Mouse (Mus musculus): ENCODE measurements at regions not wholly inside any gene's neighbourhood (a gene's known extent, or its start where the extent isn't known, plus 50 kb on each side); places are given as distances from the start of the nearest gene placed in this dataset.
"Not testable (repeated sequence)": the region's sequence is repeated elsewhere in the genome, so short reads cannot be mapped to it uniquely, and the experiment has no call there.

DNA sequence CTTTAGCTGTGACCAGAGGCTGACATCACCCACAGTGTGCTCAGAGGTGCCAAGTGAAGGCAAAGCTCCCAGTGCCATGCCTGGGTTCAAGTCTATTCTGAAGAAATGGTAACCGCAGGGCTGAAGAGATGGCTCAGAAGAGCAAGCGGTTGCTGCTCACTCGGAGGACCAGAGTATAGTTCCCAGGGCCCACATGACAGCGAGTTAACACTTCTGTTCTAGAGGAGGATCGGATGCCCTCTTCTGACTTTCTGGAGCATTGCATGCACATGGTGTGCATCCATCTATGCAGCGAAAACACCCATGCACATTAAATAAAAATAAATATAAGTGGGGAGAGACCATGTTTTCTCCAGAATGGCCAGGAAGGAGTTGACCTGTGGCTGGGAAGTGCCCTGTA, 209.5 kb downstream of the Sorl1 start:
- in situ Hi-C loops (cut with MboI), result no loop called here

DNA sequence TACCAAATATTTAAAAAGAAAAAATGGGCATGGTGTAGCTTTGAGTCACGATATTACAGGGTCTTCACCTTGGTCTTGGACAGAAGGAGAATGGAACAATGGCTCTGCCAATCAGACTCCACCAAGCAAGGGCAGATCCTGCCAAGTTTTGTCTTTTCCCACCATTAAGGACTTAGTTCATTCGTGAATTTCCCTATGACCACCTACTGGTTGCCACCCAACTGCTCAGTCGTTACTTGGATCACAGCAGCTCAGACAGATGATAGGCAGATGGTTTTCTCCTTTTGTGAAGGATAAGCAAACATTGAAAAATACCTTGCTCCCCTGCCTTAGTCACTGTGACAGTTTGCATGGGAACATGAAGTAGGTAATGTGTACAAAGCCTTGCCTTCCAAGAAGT, 210.2 kb downstream of the Sorl1 start:
- in situ Hi-C loops (cut with MboI), result no loop called here

DNA sequence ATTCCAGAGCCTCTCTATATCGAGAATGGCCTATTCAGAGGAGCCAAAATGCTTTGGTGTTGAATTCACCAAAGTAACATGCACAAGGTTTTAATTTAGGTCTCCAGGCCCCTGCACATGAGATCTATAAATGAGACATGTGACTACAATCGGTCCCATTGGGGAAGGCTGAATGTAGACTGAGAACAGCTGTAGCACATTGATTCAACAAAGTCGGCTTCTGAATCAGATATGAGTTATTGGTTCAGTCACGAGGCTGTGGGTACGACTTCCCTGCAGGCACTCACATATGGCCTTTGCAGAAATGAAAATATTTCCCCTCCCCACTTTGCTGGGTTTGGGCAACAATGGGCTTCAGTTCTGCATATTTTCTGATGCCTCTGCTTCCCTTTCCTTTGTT, 211.6 kb downstream of the Sorl1 start:
- in situ Hi-C loops (cut with MboI), result no loop called here

DNA sequence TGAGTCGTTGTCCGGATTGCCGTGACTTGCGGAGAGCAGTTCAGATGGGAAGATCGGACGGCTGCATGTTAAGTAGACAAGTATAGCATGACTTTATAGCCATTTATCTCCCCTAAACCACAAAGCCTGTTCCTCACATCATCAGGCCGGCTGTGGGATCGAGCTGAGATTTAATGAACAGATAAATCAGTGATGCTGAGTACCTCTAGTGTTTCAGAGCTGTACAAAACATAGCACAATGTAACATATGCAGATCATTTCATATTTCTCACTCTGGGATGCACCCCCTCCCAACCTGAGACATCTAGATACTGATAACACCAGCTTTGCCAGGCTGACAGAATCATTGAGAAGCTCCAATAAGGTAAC, 223.5 kb downstream of the Sorl1 start:
- in situ Hi-C loops (cut with MboI), result no loop called here

DNA sequence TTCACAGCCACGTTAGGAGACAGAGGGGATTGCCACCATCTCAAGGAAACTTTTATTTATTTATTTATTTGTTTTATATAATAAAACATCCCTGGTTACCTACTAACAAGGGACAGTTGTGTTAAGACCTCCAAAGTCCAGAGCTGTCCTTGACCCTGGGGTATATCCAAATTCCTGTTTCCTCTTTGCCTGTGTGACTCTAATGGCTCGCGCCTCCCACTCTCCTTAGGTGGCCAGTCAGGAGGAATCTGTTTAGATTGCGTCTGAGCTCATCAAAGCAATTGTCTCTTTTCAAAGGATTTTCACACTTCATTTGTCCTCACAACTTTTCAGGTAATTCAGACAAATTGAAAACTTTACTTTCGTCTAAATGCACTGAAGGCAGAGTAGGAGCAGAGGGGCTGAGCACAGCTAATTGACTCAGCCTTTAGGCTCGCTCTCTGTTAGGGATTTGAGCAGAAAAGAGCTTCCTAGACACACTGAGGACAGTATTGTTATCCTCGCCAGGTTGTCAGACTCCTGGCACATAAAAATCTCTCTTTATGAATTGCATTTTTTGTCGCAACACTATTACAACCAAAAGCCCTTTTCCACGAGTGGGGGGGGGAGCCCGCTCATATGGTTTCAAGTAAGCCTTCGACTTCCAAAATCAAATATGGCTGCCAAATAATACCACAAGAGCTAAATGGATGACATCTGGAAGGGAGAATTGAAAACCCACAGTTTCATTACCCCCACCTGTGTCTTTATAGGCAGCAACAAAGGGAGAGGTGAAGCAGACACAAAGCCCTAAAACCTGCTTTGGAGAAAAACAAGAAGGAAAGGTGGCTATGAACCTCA, 224.1 kb downstream of the Sorl1 start:
- in situ Hi-C loops (cut with MboI), result no loop called here

DNA sequence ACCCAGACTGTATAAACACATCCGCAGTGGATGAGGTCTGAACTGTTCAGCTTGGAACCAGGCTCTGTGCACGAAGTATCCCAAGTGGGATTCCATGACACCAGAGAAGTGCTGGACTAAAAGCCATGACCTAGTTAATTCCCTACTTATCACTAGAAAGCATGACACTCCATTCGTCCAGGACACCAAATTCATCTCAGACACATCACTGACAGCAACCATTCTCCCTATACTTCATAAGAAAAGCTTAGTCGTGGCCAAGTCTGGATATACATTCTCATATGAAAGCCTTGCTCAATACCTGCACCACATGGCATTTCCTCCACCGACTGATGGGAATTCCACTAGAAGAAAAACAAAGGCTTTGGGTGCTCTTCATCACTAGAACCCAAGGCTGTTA, 229.0 kb downstream of the Sorl1 start:
- in situ Hi-C loops (cut with MboI), result no loop called here

DNA sequence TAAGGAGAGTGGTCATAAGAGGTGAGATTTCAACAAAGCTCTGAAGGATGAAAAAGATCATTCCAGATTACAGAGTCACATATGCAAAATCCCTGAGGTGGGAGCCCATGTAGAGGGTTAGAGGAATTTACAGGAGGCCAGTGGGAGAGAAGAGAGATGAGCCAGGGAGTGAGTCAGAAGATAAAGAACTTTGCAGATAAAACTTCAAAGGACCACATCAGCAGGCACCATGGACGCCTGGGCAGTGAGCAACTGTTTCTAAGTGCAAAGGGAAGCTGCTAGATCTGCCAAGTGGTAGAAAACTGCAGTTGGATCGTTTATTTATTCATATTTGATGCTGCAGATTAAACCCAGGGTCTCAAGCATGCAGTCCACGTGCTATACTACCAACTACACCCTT, 231.3 kb downstream of the Sorl1 start:
- in situ Hi-C loops (cut with MboI), result no loop called here

DNA sequence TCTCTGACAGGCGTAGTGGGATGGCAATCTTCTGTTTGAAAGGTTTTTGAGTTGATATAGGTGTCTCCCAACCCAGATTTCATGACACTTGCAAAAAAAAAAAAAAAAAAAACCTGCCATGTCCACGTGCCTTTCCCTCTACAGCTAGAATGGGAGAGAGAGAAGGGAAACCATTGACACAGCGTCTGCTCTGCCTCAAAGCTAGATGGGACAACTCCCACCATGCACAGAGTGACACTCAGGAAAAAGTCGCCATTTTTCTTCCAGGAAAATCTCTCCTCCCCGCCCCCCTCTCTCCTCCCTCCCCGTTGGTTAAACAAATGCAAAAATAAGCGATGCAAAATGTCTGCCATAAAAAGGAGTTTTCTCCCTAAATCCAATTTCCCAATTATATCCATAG, 232.9 kb downstream of the Sorl1 start:
- in situ Hi-C loops (cut with MboI), result no loop called here

DNA sequence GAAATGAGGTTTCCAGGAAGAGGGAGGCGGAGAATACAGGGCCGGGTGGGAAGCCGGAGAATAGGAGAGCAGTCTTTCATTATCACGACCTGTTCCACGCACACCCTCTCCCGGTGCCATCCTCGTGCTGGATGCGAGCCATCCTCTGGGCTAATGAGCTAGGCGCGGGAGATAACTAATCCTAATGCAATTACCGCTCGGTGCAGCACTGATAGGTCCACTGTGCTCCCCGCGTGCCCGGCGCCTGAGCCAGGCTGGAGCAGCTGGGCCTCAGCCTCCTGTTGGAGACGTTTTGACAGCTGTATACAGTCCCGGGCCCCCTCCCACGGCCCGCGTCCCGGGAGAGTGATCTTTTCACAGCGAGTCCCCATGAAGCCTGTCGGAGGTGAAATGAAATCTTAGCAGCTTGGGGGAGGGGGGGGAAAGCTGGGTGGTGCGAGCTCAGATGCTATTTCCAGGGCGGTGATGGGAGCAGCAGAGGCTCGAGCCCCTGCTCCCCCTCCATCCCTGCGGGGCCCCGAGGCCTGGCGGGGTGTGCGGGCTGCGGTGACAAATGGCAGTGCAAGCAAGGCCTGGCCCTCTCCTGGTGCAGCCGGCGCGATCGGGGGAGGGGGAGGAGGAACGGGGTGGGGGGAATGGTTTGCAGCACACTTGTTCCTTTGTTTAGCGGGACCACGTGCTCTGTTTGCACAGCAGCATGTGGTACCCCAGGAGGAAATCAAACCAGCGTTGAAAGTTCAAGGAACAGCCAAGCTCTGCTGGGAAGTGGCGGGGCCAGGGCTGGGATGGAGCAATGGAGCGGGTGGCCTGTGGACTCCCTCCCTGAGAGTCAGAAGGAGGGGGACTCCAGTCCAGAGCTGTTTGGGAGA, 233.6 kb downstream of the Sorl1 start:
- in situ Hi-C loops (cut with MboI), result no loop called here

DNA sequence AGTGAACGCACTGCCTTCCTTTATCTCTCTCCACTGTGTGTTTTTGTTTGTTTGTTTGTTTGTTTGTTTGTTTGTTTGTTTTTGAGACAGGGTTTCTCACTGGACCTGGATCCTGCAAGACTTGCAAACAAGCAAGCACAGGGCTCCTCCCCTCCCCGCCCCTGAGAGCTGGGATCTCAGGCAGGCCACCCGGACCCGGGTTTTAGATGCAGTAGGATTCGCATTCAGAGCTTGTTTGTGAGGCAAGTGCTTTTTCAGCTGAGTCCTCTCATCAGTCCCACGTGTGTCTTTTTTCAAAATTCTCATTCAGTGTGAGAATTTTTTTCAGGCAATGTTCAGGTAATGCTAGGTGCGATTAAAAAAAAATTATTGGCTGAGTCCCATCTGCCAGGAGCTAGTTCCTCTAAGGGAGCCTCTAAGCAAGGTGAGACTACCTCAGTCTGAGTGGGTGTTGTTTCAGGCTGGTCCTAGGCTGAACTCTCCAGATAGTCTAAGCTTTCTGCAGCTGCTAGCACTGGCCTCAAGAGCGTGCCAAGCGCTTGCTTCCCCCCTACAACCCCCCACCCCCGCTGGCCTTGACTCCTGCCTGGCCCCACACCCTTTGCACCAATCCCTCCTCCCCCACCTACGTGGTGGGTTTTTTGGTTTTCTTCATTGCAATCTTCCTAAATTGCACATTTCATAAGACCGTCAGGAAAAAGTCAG, 234.4 kb downstream of the Sorl1 start:
- in situ Hi-C loops (cut with MboI), result no loop called here

DNA sequence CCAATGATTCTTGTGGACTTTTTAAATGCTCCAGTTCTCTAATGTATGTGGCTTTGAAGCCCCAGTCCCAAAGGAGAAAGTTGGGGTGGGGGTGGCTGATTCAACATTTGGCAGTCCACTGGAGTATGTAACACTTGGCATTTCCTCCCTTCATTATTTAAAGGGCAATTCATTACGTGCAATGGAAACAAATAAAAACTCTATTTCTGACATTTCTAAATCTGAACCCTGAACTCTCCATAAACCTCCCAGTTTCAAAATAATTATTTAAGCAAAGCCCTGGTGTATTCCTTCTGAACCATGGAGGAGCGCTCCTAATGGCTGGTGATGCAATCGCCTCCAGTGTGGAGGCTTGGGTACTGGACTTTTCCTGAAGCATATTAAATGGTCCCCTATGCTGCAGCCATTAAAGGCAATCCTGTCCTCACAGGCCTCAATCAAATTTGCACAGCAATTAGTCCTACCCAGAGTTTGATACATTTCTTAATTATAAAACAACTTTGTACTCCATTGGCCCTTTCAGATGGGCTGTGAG, 235.4 kb downstream of the Sorl1 start:
- in situ Hi-C loops (cut with MboI), result no loop called here

DNA sequence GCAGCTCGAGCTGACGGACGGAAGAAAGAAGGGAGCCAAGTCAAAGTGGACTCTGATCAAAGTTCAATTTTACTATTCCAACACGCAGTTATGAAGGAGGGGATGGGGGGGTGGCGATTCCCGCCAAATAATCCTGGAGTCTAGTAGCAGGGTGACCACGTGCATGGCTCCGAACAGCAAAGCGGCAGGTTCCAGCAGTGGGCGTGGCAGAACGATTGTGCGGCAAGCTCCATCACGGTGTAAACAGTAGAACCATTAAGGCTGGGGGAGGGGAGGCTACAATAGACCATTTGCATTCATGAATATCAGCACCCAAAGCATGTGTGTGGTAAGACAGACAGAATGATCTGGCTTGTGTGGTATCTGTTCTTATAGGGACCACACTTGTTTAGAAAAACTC, 237.6 kb downstream of the Sorl1 start:
- in situ Hi-C loops (cut with MboI), result not testable (repeated sequence)

DNA sequence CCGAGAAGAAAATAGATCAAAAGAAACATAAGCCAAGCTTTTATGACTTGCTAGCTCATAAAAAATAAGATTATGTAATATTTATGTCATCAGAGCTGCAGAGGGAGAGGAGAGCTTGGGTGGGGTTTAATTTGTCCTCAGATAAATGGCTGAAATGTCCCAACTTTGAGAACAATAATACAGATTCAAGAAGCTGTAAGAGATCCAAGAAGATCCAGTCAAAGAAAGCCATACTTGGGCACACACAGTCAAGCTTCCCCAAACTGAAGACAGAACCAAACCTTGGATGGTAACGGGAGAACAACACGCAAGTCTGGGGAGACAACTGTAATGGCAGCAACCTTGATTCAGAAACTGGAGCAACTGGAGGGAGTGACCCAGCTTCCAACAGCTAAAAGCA, 243.6 kb downstream of the Sorl1 start:
- in situ Hi-C loops (cut with MboI), result no loop called here

DNA sequence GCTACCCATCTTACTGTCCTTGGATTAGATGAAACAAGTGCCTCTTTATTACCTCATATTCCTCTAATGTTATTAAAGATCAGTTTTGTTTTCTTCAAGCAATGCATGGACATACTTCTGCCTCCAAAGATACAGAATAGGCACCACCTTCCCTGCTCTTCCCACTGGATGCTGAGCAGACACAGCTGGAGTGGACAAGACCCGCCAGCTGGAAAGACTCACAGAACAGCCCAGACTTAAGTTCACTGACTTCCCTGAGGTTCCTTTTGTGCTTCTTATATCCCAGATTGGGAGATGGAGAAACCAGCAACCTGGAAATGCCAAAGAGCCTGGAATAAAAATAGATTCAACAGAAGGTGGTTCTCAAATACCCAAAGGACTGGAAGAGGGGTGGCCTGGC, 245.0 kb downstream of the Sorl1 start:
- in situ Hi-C loops (cut with MboI), result no loop called here

DNA sequence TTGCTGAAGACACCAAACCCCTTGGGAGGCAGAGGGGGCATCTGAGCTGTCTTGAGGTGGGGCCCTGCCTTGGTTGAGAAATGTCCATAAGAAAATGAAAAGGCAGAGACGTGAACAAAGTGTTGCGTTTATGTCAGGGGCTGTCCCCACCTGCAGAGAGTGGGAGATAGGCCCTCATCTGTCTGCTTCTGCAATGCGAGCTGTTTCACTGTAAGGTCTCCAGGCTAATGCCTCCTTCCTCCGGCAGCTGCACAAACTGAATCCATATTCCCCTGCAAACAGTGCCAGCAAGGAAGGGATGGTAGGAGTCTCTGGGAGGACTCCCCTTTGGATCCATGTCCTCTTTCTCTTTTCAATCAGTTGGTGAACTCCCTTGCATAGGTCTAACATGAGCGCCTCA, 263.0 kb downstream of the Sorl1 start:
- in situ Hi-C loops (cut with MboI), result no loop called here

DNA sequence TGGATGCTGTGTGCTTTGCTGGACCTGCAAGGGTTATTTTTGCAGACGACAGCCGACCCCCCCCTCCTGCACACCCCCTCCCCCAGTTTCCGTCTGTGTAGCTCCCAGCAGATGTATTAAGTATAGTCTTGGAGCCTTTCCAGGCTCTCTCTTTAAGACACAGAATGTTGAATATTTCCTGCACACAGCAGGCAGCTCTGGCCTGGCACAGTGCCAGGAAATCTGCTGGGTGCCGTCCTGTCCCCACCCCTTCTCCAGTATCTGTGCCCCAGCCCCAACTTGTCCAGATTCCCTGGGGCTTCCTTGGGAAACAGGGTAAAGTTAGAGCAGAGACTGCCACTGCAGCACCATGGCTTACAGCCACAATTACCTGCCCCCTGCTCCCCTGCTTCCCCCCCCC, 263.4 kb downstream of the Sorl1 start:
- in situ Hi-C loops (cut with MboI), result no loop called here

DNA sequence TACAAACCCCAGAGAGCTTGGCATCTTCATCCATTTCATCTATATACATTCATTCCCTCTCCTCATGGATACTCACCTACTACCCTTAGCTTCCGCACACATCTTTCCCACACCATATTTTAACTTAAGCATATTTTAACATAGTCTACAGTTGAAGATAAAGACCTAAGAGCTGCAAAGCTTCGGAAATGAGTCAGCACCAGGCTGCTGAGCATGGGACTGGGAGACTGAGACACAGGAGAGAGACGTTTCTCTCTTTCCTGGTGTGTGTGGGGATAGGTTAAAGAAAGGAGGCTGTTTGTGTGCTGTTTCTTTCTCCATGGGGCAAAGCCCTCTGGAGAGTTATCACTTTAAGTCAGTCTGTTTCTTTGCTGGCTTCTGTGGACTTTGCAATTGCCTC, 264.3 kb downstream of the Sorl1 start:
- in situ Hi-C loops (cut with MboI), result no loop called here

DNA sequence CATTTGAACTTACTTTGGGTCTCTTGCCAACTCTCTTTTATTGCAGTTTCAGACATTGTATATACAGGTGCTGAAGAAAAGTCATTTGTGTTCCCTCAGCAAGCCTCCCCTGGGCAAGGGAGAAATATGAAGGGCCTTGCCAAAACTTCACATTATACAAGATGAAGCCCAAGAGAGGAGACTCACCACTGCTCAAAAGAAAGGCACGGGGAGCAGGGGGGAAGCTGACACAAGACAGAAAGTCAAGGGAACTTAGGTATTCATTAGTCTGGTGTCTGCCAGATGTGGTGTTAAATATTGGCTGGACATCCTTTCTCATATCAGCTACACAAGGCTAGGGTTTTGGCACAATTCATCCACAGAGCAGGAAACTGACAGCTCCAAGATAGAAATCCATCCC, 272.0 kb downstream of the Sorl1 start:
- in situ Hi-C loops (cut with MboI), result no loop called here

DNA sequence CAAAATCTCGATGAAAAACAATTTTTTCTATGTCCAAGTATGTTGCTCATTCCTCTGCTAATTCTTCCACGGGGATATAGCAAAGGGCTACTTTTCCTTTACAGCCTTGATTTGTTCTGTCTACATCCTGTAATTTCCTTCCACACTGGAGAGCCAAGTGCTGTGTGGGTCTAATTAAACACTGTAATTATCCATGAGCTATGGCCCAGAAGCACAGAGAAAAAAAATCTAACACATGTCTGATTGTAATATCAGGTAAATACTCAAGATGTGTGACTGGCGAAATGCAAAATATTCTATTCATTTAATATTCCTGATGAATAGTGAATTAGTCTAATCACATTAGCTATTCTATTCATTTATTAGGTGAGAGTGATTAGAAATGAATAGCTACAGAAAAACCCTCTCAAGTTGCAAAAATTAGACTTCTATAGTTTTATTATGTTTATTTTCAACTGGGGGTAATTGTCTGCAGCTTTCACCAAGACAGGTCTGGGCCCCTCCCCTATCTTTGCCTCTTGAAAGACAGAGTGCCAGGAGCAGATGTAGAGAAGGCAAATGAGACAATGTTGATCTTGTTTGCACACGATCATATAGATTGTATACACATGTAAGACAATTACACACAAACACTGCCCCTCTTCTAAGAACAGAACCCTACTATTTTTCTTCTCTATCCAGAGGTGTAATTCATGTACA, 274.3 kb downstream of the Sorl1 start:
- in situ Hi-C loops (cut with MboI), result no loop called here

DNA sequence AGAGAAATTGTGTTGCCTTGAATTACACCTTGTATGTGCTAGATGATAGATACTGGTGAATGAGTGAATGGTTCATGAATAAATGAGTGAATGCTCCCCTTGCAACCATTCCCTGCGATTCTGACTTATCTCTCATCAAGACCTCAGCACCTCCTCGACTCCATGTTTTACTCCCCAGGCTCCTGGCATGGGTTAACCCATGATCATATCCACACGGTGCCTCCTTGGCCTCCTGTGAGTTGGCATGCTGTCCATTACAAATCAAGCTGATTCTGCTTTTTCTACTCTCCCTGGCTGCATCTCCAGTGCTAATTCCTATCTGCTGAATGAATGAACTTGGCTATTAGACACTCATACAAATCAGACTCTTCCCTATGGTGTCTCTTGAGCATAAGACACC, 279.5 kb downstream of the Sorl1 start:
- in situ Hi-C loops (cut with MboI), result no loop called here

DNA sequence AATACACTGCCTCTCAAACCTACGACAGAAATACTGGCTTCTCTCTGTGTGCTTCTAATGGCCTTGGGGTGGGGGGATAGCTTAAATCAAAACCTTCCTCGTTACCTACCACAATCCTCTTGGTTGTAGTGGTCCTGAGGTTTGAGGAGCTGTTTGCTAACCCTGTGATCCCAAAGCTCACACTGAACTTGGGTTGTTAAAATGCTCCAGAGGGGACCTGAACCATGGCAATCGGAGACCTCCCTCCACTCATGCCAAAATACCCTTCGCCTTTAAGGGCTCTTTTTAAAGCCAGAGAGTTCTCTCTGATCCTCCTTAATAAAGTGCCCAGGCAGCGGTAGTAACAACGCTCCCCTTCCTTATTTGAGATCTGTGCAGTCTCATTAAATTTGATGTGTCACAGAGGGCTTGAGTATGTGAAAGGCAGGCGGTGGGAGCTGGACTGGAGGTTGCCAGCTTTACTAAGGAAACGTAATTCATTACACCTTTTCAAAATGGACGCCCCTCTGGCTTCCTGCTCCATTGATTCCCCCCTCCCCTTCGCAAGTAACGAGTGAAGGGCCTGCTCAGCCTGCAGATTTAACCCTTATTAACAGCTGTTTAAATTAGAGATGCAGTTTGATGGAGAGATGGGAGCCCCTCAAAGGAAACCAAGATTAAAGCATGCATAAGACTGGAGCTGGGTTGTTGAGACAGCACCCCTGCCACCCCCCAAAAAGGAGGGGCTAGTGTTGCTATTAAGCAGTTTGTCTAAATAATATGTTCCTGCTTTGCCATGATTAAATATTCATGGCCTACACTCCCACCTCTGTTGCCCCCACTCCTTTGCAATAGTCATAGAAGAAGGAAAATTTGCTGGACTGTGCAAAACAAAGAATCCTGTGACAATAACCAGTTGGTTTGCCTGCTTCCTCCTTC, 289.4 kb downstream of the Sorl1 start:
- in situ Hi-C loops (cut with MboI), result no loop called here
